8 mouse cellular contexts compared by ENCODE assay signal in genomic region chr15:10178131-10178566, GRCm38 (mm10). TPM values are rescaled to one million over a fixed set of nuclear protein-coding genes. Genes with fewer than 3 reads are reported as not detected.
A peak's percentile ranks its signal among the peaks of the same experiment; 100 is the strongest.
DNase-seq lines count a peak whose midpoint lies in the region; ATAC-seq lines count a peak whose summit lies in the region.

No protein-coding gene starts in this region.

- DNase-seq in cerebellum, postnatal 14 days = peak; percentile 33 to 41
- DNase-seq in cerebellum, adult 8-10 months = no peak
- peak; percentile 8 to 16 for DNase-seq in kidney, postnatal 36 days
- no peak for DNase-seq in thymus, postnatal 10 days (ENCODE audit: low spot score in 2 of 2)
- DNase-seq in frontal cortex, postnatal 14 days (ENCODE audit: low spot score in 2 of 2) = no peak

- no peaks in the 10 kb centered on the region for H3K9me3 ChIP-seq in forebrain, embryonic 12.5 days
- H3K9me3 ChIP-seq in neural tube, embryonic 14.5 days (ENCODE audit: control insufficient read depth, low read length) = no peaks in the 10 kb centered on the region

- peaks cover 23% of the 10 kb centered on the region; the same call in 1 of the 2 replicates for H3K27me3 ChIP-seq in forebrain, embryonic 12.5 days
- H3K27me3 ChIP-seq in neural tube, embryonic 14.5 days (ENCODE audit: control insufficient read depth, insufficient read depth, low read length) = no peaks in the 10 kb centered on the region

- peaks cover 10% of the 10 kb centered on the region for H3K4me1 ChIP-seq in forebrain, embryonic 12.5 days
- no peaks in the 10 kb centered on the region; the same call in 1 of the 2 replicates for H3K4me1 ChIP-seq in neural tube, embryonic 14.5 days (ENCODE audit: control insufficient read depth, insufficient read depth, low read length)

- H3K4me2 ChIP-seq in forebrain, embryonic 12.5 days = peak overlapping the region; percentile 61
- H3K4me2 ChIP-seq in neural tube, embryonic 14.5 days (ENCODE audit: low read depth, low read length) = peak overlapping the region; percentile 65

- 6% methylated on average over 10 of the region's 10 CpGs for WGBS in forebrain, embryonic 12.5 days
- 8% methylated on average over 10 of the region's 10 CpGs for WGBS in neural tube, embryonic 14.5 days

- H3K36me3 ChIP-seq in forebrain, embryonic 12.5 days (replicated peaks) = no peaks in the 10 kb centered on the region
- no peaks in the 10 kb centered on the region for H3K36me3 ChIP-seq in neural tube, embryonic 14.5 days (ENCODE audit: control insufficient read depth, insufficient read depth, low read length)

- peak overlapping the region; percentile 26; the same call in 1 of the 2 replicates for H3K9ac ChIP-seq in forebrain, embryonic 12.5 days
- peak overlapping the region; percentile 4; the same call in 1 of the 2 replicates for H3K9ac ChIP-seq in neural tube, embryonic 14.5 days (replicated peaks; ENCODE audit: low read depth, low read length)

- H3K27ac ChIP-seq in forebrain, embryonic 12.5 days = no peak overlapping the region
- H3K27ac ChIP-seq in neural tube, embryonic 14.5 days (ENCODE audit: low read depth, low read length) = no peak overlapping the region

- H3K4me3 ChIP-seq in forebrain, embryonic 12.5 days (replicated peaks) = peak overlapping the region; percentile 37
- peak overlapping the region; percentile 30 for H3K4me3 ChIP-seq in neural tube, embryonic 14.5 days (ENCODE audit: low read depth, low read length)

- ATAC-seq in CD4-positive, CD25-positive, alpha-beta regulatory T cell, adult 4 months = peak; percentile 23
- ATAC-seq in forebrain, embryonic 12.5 days (ENCODE audit: low FRiP score) = peak; percentile 65; the same call in 1 of the 2 replicates
- ATAC-seq in neural tube, embryonic 14.5 days (ENCODE audit: low read depth) = peak; percentile 47

RNA-seq across cellular contexts. Expression of gene Prlr, which starts 1.1 kb away (rescaled TPM):
- polyA plus RNA-seq in CD4-positive, CD25-positive, alpha-beta regulatory T cell, adult 4 months (2017; shearing (Covaris generic)) = under 1 TPM; 0.10 to 0.38 TPM
- polyA plus RNA-seq in forebrain, embryonic 12.5 days (2016; fragmentation: Nextera tagmentation; extraction: Ambion mirVana) = 0.15 and 0.51 TPM in 2 replicates
- polyA plus RNA-seq in neural tube, embryonic 14.5 days (2014; fragmentation: Nextera tagmentation; extraction: Ambion mirVana) = 2.5 and 3.8 TPM in 2 replicates

Comparison
In these comparisons a context has a peak if more than half of its experiments do, and no peak if none do; other contexts are left out.
1. DNase-seq: peak in cerebellum, postnatal 14 days (2 of 2) and kidney, postnatal 36 days (2 of 2); none in cerebellum, adult 8-10 months (single experiment), thymus, postnatal 10 days (0 of 2) and frontal cortex, postnatal 14 days (0 of 2).
2. Peak in every context shown above with its lines, with median percentiles within 50 percentile points of each other: ATAC-seq.